Mouse (Mus musculus) thymus, adult 2 months (tissue): Measurements from ENCODE around the gene Pex13. TPM values are rescaled to one million over a fixed set of nuclear protein-coding genes. Genes with fewer than 3 reads are reported as not detected.

ENCODE experiments used
- DNase-seq: peaks from one replicate; pipeline ENCODE4 v3.0.0; 2021
- H3K27ac ChIP-seq: fragments of 200-500 bp; 2 replicates; pipeline ENCODE4 v1.5.1; 2012; ENCODE audit warnings: low read length, control low read depth; ENCODE audit not compliant: control insufficient read depth, insufficient read depth
- H3K27me3 ChIP-seq: fragments of 200-500 bp; 2 replicates; pipeline ENCODE4 v1.6.1; 2012; ENCODE audit warnings: mild to moderate bottlenecking, low read length, moderate library complexity, mixed read lengths; ENCODE audit not compliant: control insufficient read depth, insufficient read depth
- H3K36me3 ChIP-seq: fragments of 200-500 bp; 2 replicates; pipeline ENCODE4 v1.6.1; 2012; ENCODE audit warnings: mild to moderate bottlenecking, low read length, moderate library complexity; ENCODE audit not compliant: control insufficient read depth, insufficient read depth
- H3K4me1 ChIP-seq: fragments of 200-500 bp; replicated peaks from 2 replicates; pipeline ENCODE4 v1.6.1; 2012; ENCODE audit warnings: low read length; ENCODE audit not compliant: control insufficient read depth, insufficient read depth
- H3K4me3 ChIP-seq: fragments of 200-500 bp; 2 replicates; pipeline ENCODE4 v1.5.1; 2012; ENCODE audit warnings: mild to moderate bottlenecking, low read length, control low read depth, moderate library complexity; ENCODE audit not compliant: control insufficient read depth, insufficient read depth
- CTCF ChIP-seq: fragments of 200-500 bp; IDR thresholded peaks from 2 replicates; pipeline ENCODE4 v1.5.1; 2012; ENCODE audit warnings: mild to moderate bottlenecking, control low read depth, low read length, moderate library complexity, borderline replicate concordance; ENCODE audit not compliant: control insufficient read depth, poor library complexity, insufficient read depth; ENCODE audit errors: extremely low read depth
- POLR2A ChIP-seq: fragments of 200-500 bp; IDR thresholded peaks from 2 replicates; pipeline ENCODE4 v1.6.1; 2012; ENCODE audit warnings: mild to moderate bottlenecking, low read length, control low read depth, moderate library complexity; ENCODE audit not compliant: control insufficient read depth, poor library complexity, insufficient read depth; ENCODE audit errors: extremely low read depth
- WGBS: fragments of 180-500 bp; shearing (Covaris S2); methylation state at CpG from one replicate; pipeline ENCODE4 v1.1.7; 2018; 5-methylcytosine and 5-hydroxymethylcytosine counted together
- polyA plus RNA-seq: library from polyadenylated mRNA; depleted of rRNA; stranded (reverse); fragments of >200 nt; gene quantifications from 2 replicates; pipeline ENCODE4 v1.2.3, GENCODE M21; 2012

The Pex13 gene
- polyA plus RNA-seq, 1 experiment: 7.5 TPM

DNA sequence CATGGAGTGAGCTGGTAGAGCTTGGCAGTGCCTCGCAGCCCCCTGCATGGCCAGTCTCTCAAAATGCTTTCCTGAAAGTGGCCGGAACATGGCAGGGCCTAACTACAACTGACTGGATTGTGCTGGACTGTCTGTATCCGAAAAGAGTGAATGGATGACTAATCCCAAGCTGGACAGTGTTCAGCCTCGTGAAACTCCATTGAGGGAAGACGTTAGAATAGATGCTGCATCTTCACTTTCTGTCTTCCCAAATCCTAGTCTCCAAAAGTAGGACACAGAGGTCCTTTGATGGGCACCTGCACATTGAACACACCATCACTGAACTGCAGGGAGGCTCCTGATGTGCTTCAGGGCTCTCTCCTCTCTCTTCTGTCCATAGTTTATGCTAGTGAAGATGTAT is 10.3 kb upstream of the Pex13 start:
- Histone ChIP-seq H3K4me1 (no peaks in the 10 kb centered on the region), H3K27me3 (no peaks in the 10 kb centered on the region), H3K27ac (no peak overlapping the region), H3K4me3 (no peak overlapping the region), H3K36me3 (peaks cover 30% of the 10 kb centered on the region)
- TF ChIP-seq POLR2A: no peak
- no peak for TF ChIP-seq CTCF
- WGBS: 95% methylated on average over 5 of the region's 5 CpGs
- DNase-seq: no peak

GRCm38 (mm10) chr11:23672256-23672749 is 6.5 kb upstream of the Pex13 start:
- Histone ChIP-seq H3K36me3 (peaks cover 30% of the 10 kb centered on the region), H3K4me3 (no peak overlapping the region), H3K4me1 (no peaks in the 10 kb centered on the region), H3K27me3 (no peaks in the 10 kb centered on the region), H3K27ac (no peak overlapping the region)
- TF ChIP-seq POLR2A: no peak
- no peak for TF ChIP-seq CTCF
- WGBS: 92% methylated on average over 4 of the region's 4 CpGs
- no peak for DNase-seq

- no peak overlapping the region for H3K4me3 ChIP-seq
- H3K27ac ChIP-seq: no peak overlapping the region
- under 1% methylated on average over 3 of the region's 3 CpGs for WGBS
Measured at GRCm38 (mm10) chr11:23667128-23667527, 1.4 kb upstream of the Pex13 start.

GRCm38 (mm10) chr11:23666526-23666925 is 767 bp upstream of the Pex13 start:
- 4% methylated on average over 5 of the region's 5 CpGs for WGBS

More at GRCm38 (mm10) chr11:23667128-23667527, 1.4 kb upstream of the Pex13 start:
- Histone ChIP-seq H3K36me3 (no peaks in the 10 kb centered on the region; the same call in 1 of the 2 replicates), H3K27me3 (no peaks in the 10 kb centered on the region), H3K4me1 (0 out of 2 replicates have a peak, but pooled peaks cover 2% of the 10 kb centered on the region)
- TF ChIP-seq CTCF: no peak
- TF ChIP-seq POLR2A: no peak
- peak; percentile 28 for DNase-seq

DNA sequence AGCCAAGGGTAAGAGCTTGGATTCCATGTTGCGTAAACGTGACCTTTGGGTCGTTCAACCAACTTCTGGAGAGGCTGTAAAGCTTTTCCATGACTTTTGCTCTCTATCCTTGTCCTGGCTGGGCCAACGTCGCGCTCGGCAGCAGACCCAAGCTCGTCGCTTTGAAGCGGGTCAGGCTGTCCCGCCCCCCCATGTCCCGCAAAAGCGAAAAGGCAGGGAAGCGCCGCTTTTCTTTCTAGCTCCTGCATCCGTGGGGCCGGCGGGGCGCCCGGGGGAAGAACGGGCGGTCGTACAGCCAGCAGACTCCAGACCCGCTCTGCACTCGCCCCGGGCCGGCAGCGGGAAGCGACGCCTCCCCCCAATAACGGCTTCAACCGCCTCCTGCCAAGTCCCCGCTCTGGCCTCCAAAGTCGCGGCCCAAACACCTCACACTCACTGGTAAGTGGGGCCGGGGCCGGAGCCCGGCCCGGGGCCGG is 410 bp downstream of the Pex13 start, which contains the start of gene Pus10:
Pus10 (plus strand) TSS at position 364 of the 476 bp plus-strand sequence.
- peak within 1 kb of the TSS; percentile 83 for H3K27ac ChIP-seq
- H3K4me1 ChIP-seq: 0 out of 2 replicates have a peak, but pooled peaks cover 2% of the 10 kb centered on the region
- peak within 1 kb of the TSS; percentile 94 for H3K4me3 ChIP-seq
- under 1% methylated on average over 40 of the region's 40 CpGs for WGBS
- TF ChIP-seq POLR2A (no peak), CTCF (no peak)
- H3K36me3 ChIP-seq: no peaks in the 10 kb centered on the region
- no peaks in the 10 kb centered on the region for H3K27me3 ChIP-seq
- no peak for DNase-seq

More at GRCm38 (mm10) chr11:23666526-23666925, 767 bp upstream of the Pex13 start:
- no peaks in the 10 kb centered on the region for H3K27me3 ChIP-seq
- no peak for DNase-seq
- H3K4me1 ChIP-seq: 0 out of 2 replicates have a peak, but pooled peaks cover 2% of the 10 kb centered on the region
- peak overlapping the region; percentile 83 for H3K27ac ChIP-seq
- no peaks in the 10 kb centered on the region; the same call in 1 of the 2 replicates for H3K36me3 ChIP-seq
- no peak for TF ChIP-seq CTCF
- TF ChIP-seq POLR2A: no peak
- H3K4me3 ChIP-seq: peak overlapping the region; percentile 94

GRCm38 (mm10) chr11:23664232-23664631 is 1.5 kb downstream of the Pex13 start:
- DNase-seq: no peak
- TF ChIP-seq POLR2A (no peak), CTCF (no peak)
- no peak overlapping the region for H3K4me3 ChIP-seq
- 0 out of 2 replicates have a peak, but pooled peaks cover 2% of the 10 kb centered on the region for H3K4me1 ChIP-seq
- H3K36me3 ChIP-seq: no peaks in the 10 kb centered on the region
- H3K27ac ChIP-seq: no peak overlapping the region
- H3K27me3 ChIP-seq: no peaks in the 10 kb centered on the region

GRCm38 (mm10) chr11:23657791-23658190 is 8.0 kb downstream of the Pex13 start:
- WGBS: 77% methylated on average over 2 of the region's 2 CpGs
- TF ChIP-seq POLR2A (no peak), CTCF (no peak)
- H3K4me3 ChIP-seq: no peak overlapping the region
- no peaks in the 10 kb centered on the region for H3K36me3 ChIP-seq
- 0 out of 2 replicates have a peak, but pooled peaks cover under 1% of the 10 kb centered on the region for H3K4me1 ChIP-seq
- DNase-seq: no peak
- no peak overlapping the region for H3K27ac ChIP-seq
- H3K27me3 ChIP-seq: no peaks in the 10 kb centered on the region
